Mouse (Mus musculus) spleen, adult 2 months (tissue): ENCODE data around the gene Slc45a1. TPM values are rescaled to one million over a fixed set of nuclear protein-coding genes. Genes with fewer than 3 reads are reported as not detected.

ENCODE experiments used
- DNase-seq, 2 experiments: peaks; one replicate each; pipeline versions ENCODE4 v3.0.0 to v3.0.0-alpha.2; 2012 to 2021; ENCODE audit warnings: low spot score in 2 of 2, low read depth in 1 of 2
- H3K27ac ChIP-seq: fragments of 200-500 bp; 2 replicates; pipeline ENCODE4 v1.5.1; 2012; ENCODE audit warnings: low read length, inconsistent platforms; ENCODE audit not compliant: insufficient read depth
- H3K27me3 ChIP-seq: fragments of 200-500 bp; 2 replicates; pipeline ENCODE4 v1.6.1; 2012; ENCODE audit warnings: mild to moderate bottlenecking, moderate library complexity, low read length, inconsistent platforms; ENCODE audit not compliant: control insufficient read depth, insufficient read depth
- H3K36me3 ChIP-seq: fragments of 200-500 bp; 2 replicates; pipeline ENCODE4 v1.6.1; 2012; ENCODE audit warnings: mild to moderate bottlenecking, low read length, inconsistent platforms; ENCODE audit not compliant: control insufficient read depth, insufficient read depth
- H3K4me1 ChIP-seq: fragments of 200-500 bp; 2 replicates; pipeline ENCODE4 v1.6.1; 2011; ENCODE audit warnings: inconsistent platforms; ENCODE audit not compliant: control insufficient read depth, insufficient read depth, insufficient read length
- H3K4me3 ChIP-seq: fragments of 200-500 bp; 2 replicates; pipeline ENCODE4 v1.5.1; 2011; ENCODE audit warnings: mild to moderate bottlenecking, inconsistent platforms; ENCODE audit not compliant: insufficient read depth, insufficient read length; ENCODE audit errors: extremely low read depth
- CTCF ChIP-seq: fragments of 200-500 bp; IDR thresholded peaks from 2 replicates; pipeline ENCODE4 v1.5.1; 2011; ENCODE audit warnings: mild to moderate bottlenecking, inconsistent platforms; ENCODE audit not compliant: insufficient read depth, insufficient read length, insufficient replicate concordance; ENCODE audit errors: extremely low read depth
- POLR2A ChIP-seq: fragments of 200-500 bp; IDR thresholded peaks from 2 replicates; pipeline ENCODE4 v1.6.1; 2011; ENCODE audit warnings: low read depth, low read length, inconsistent platforms
- WGBS: fragments of 180-500 bp; shearing (Covaris S2); methylation state at CpG from one replicate; pipeline ENCODE4 v1.1.7; 2018; 5-methylcytosine and 5-hydroxymethylcytosine counted together
- polyA plus RNA-seq: library from polyadenylated mRNA; depleted of rRNA; stranded (reverse); fragments of >200 nt; gene quantifications from 2 replicates; pipeline ENCODE4 v1.2.3, GENCODE M21; 2012

Slc45a1 gene
- polyA plus RNA-seq, 1 experiment: not detected

GRCm38 (mm10) chr4:150619011-150619410 lies 33.0 kb downstream of the Slc45a1 start:
- peaks cover 54% of the 10 kb centered on the region for H3K36me3 ChIP-seq
- 93% methylated on average over 7 of the region's 7 CpGs for WGBS
- no peak overlapping the region for H3K27ac ChIP-seq

DNA sequence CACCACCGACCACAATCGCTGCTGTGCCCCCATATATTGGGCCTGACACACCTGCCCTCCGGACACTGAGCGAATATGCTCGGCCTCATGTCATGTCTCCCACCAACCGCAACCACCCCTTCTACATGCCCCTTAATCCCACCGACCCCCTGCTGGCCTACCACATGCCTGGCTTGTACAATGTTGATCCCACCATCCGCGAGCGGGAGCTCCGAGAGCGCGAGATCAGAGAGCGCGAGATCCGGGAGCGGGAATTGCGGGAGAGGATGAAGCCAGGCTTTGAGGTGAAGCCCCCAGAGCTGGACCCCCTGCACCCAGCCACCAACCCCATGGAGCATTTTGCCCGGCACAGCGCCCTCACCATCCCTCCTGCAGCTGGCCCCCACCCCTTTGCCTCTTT lies 35.1 kb downstream of the Slc45a1 start:
- Histone ChIP-seq H3K27me3 (no peaks in the 10 kb centered on the region), H3K27ac (no peak overlapping the region), H3K4me1 (no peaks in the 10 kb centered on the region), H3K4me3 (no peak overlapping the region), H3K36me3 (peaks cover 67% of the 10 kb centered on the region)
- TF ChIP-seq CTCF (no peak), POLR2A (no peak)
- WGBS: 96% methylated on average over 20 of the region's 20 CpGs
- DNase-seq: no peak

More at GRCm38 (mm10) chr4:150619011-150619410, 33.0 kb downstream of the Slc45a1 start:
- H3K27me3 ChIP-seq: no peaks in the 10 kb centered on the region
- H3K4me3 ChIP-seq: no peak overlapping the region
- no peak for TF ChIP-seq CTCF
- TF ChIP-seq POLR2A: no peak
- no peaks in the 10 kb centered on the region for H3K4me1 ChIP-seq
- no peak for DNase-seq

DNA sequence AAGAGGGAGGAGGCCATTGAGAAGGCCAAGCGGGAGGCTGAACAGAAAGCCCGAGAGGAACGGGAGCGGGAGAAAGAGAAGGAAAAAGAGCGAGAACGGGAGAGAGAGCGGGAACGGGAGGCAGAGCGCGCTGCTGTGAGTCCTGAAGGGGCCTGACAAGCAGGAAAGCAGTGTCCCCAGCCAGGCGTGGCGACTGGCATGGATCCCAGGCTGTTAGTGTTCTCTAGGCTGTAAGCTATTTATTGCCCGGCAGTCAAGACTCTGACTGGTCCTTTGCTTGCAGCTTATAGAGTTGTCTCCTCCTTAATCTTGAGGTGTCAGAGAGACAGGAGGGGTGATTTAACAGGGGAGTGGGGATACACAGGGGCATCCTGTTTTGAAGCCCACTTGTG lies 35.9 kb downstream of the Slc45a1 start:
- no peak for DNase-seq
- TF ChIP-seq CTCF: no peak
- no peak for TF ChIP-seq POLR2A

GRCm38 (mm10) chr4:150615251-150616028 lies 36.5 kb downstream of the Slc45a1 start:
- peaks cover 75% of the 10 kb centered on the region for H3K36me3 ChIP-seq
- no peak for DNase-seq
- 87% methylated on average over 12 of the region's 12 CpGs for WGBS
- TF ChIP-seq CTCF (no peak), POLR2A (no peak)
- H3K27me3 ChIP-seq: no peaks in the 10 kb centered on the region
- no peak overlapping the region for H3K4me3 ChIP-seq
- no peak overlapping the region for H3K27ac ChIP-seq
- H3K4me1 ChIP-seq: no peaks in the 10 kb centered on the region

More for the DNA sequence above, 35.9 kb downstream of the Slc45a1 start:
- Histone ChIP-seq H3K36me3 (peaks cover 71% of the 10 kb centered on the region), H3K4me1 (no peaks in the 10 kb centered on the region), H3K4me3 (no peak overlapping the region), H3K27me3 (no peaks in the 10 kb centered on the region), H3K27ac (no peak overlapping the region)
- WGBS: 94% methylated on average over 13 of the region's 13 CpGs

- 94% methylated on average over 7 of the region's 7 CpGs for WGBS
- no peak for TF ChIP-seq CTCF
- TF ChIP-seq POLR2A: no peak
- Histone ChIP-seq H3K36me3 (peaks cover 75% of the 10 kb centered on the region), H3K27me3 (no peaks in the 10 kb centered on the region), H3K4me3 (no peak overlapping the region), H3K4me1 (no peaks in the 10 kb centered on the region), H3K27ac (no peak overlapping the region)
- no peak for DNase-seq
Measured at GRCm38 (mm10) chr4:150613715-150614114, 38.3 kb downstream of the Slc45a1 start.

GRCm38 (mm10) chr4:150608670-150609069 lies 43.3 kb downstream of the Slc45a1 start:
- WGBS: 74% methylated on average over 3 of the region's 3 CpGs
- Histone ChIP-seq H3K36me3 (peaks cover 28% of the 10 kb centered on the region), H3K27me3 (no peaks in the 10 kb centered on the region), H3K27ac (no peak overlapping the region), H3K4me3 (no peak overlapping the region), H3K4me1 (no peaks in the 10 kb centered on the region; the same call in 1 of the 2 replicates)
- TF ChIP-seq CTCF (no peak), POLR2A (no peak)
- DNase-seq: no peak

DNA sequence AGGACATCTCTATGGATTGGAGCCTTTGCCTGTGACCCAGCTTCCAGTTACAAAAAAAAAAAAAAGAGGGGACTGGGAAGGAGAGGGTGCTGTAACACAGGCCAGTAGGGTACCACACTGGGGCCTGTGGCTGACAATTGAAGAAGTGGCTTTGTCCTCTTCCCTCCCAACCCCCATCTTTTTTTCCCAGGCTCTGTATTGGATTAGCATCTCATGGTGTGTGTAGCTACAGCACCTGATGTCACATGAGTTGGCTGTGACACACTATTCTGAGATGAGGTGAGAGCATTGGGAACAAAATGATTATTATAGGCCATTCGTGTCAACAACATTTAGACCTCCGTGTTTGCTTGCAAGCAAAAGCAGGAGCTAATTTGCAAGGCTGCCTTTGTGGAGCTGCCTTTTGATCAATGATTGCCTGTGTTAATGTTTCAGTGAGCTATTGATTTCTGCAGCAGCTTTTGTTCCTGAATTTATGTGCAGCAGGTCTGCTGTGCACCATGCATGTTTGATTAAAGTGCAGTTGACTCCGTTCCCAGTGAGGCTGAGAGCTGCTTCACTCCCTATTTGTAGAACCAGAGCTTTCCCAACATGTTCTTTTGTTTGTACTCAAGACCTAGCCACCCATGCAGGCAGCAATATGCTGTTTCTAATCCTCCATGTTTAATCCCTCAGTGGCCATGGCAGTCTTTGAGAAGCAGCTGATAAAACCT lies 45.4 kb downstream of the Slc45a1 start:
- WGBS: 90% methylated on average over 3 of the region's 3 CpGs
- Histone ChIP-seq H3K36me3 (peaks cover 8% of the 10 kb centered on the region), H3K4me1 (no peaks in the 10 kb centered on the region; the same call in 1 of the 2 replicates), H3K27me3 (no peaks in the 10 kb centered on the region), H3K4me3 (no peak overlapping the region), H3K27ac (no peak overlapping the region)
- no peak for DNase-seq
- TF ChIP-seq POLR2A (no peak), CTCF (no peak)
